Mouse (Mus musculus) cortical plate, adult 2 months (tissue): ENCODE results near the gene Arhgap6. TPM values are rescaled to one million over a fixed set of nuclear protein-coding genes. Genes with fewer than 3 reads are reported as not detected.

Experiments used
- H3K27ac ChIP-seq: fragments of 200-500 bp; 2 replicates; pipeline ENCODE4 v1.5.1; 2012; ENCODE audit warnings: low read length, control low read depth, inconsistent platforms; ENCODE audit not compliant: insufficient read depth
- H3K4me1 ChIP-seq: fragments of 200-500 bp; 2 replicates; pipeline ENCODE4 v1.6.1; 2011; ENCODE audit warnings: low read length; ENCODE audit not compliant: control insufficient read depth, insufficient read depth
- H3K4me3 ChIP-seq: fragments of 200-500 bp; 2 replicates; pipeline ENCODE4 v1.5.1; 2011; ENCODE audit warnings: mild to moderate bottlenecking, low read length, control low read depth; ENCODE audit not compliant: insufficient read depth
- CTCF ChIP-seq: fragments of 200-500 bp; IDR thresholded peaks from 2 replicates; pipeline ENCODE4 v1.5.1; 2011; ENCODE audit warnings: mild to moderate bottlenecking, control low read depth, low read length; ENCODE audit not compliant: insufficient read depth; ENCODE audit errors: extremely low read depth
- POLR2A ChIP-seq: fragments of 200-500 bp; IDR thresholded peaks from 2 replicates; pipeline ENCODE4 v1.6.1; 2011; ENCODE audit warnings: mild to moderate bottlenecking, low read length, control low read depth; ENCODE audit not compliant: insufficient read depth; ENCODE audit errors: extremely low read depth
- polyA plus RNA-seq: library from polyadenylated mRNA; depleted of rRNA; stranded (reverse); fragments of >200 nt; gene quantifications from 2 replicates; pipeline ENCODE4 v1.2.3, GENCODE M21; 2012

Arhgap6 gene
- polyA plus RNA-seq, 1 experiment: 3.0 TPM

- no peak overlapping the region for H3K27ac ChIP-seq
- H3K4me3 ChIP-seq: no peak overlapping the region
- TF ChIP-seq POLR2A (no peak), CTCF (no peak)
- H3K4me1 ChIP-seq: no peaks in the 10 kb centered on the region
These were observed 307.8 kb downstream of the Arhgap6 start for GRCm38 (mm10) chrX:169102665-169103064.

- Histone ChIP-seq H3K4me3 (no peak overlapping the region), H3K27ac (no peak overlapping the region), H3K4me1 (no peaks in the 10 kb centered on the region)
- no peak for TF ChIP-seq POLR2A
- no peak for TF ChIP-seq CTCF
These were observed 311.2 kb downstream of the Arhgap6 start for GRCm38 (mm10) chrX:169106048-169106622.

DNA sequence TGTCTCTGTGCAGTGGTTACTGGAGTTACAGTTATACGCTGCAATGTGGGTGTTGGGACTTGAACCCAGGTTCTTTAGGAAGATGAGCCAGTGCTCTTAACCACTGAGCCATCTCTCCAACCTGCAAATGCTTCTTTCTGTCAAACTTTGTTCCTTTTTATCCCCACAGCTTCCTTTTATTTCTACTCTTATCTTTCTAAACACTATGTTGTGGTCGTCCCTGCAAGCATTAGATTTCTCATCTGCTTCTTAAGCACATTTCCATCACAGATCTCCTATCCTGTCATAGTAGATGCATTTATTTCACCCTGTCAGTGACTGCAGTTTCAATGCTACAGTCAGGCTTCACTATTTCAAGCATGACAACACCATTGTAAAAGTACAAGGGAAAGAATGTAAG is 312.5 kb downstream of the Arhgap6 start:
- Histone ChIP-seq H3K4me3 (no peak overlapping the region), H3K27ac (no peak overlapping the region), H3K4me1 (no peaks in the 10 kb centered on the region)
- TF ChIP-seq POLR2A: no peak
- no peak for TF ChIP-seq CTCF

GRCm38 (mm10) chrX:169110031-169110430 is 315.1 kb downstream of the Arhgap6 start:
- Histone ChIP-seq H3K4me3 (no peak overlapping the region), H3K27ac (no peak overlapping the region), H3K4me1 (no peaks in the 10 kb centered on the region)
- TF ChIP-seq POLR2A (no peak), CTCF (no peak)

DNA sequence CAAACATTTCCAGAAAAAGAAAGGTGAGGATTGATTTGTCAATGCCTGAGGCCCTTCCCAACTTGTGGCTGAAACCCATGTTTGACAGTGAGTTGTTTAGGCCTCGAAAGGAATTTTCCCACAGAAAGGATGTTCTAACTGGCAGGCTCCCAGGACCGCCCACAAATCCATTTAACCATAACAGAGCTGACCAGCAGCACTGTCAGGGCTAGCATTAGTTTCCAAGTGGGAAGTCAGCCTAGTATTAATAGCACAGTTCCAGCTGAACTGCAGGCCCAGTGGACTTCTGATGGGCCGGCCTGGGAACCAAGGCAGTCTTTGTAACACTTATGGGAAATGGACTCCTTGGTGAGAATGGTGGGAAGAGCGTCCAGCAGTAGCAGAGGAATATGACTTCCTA is 317.8 kb downstream of the Arhgap6 start:
- TF ChIP-seq POLR2A (no peak), CTCF (no peak)
- H3K4me3 ChIP-seq: no peak overlapping the region
- H3K4me1 ChIP-seq: no peaks in the 10 kb centered on the region
- no peak overlapping the region for H3K27ac ChIP-seq

GRCm38 (mm10) chrX:169123115-169123772 is 328.3 kb downstream of the Arhgap6 start:
- no peak overlapping the region for H3K27ac ChIP-seq
- TF ChIP-seq POLR2A: no peak
- TF ChIP-seq CTCF: no peak
- no peak overlapping the region for H3K4me3 ChIP-seq
- H3K4me1 ChIP-seq: no peaks in the 10 kb centered on the region

- TF ChIP-seq POLR2A (no peak), CTCF (no peak)
- Histone ChIP-seq H3K4me3 (no peak overlapping the region), H3K4me1 (no peaks in the 10 kb centered on the region)
These were observed 328.9 kb downstream of the Arhgap6 start for GRCm38 (mm10) chrX:169123773-169124151.

GRCm38 (mm10) chrX:169139758-169140157 is 344.9 kb downstream of the Arhgap6 start:
- H3K27ac ChIP-seq: no peak overlapping the region
- no peak overlapping the region for H3K4me3 ChIP-seq
- no peaks in the 10 kb centered on the region for H3K4me1 ChIP-seq

More at GRCm38 (mm10) chrX:169123773-169124151, 328.9 kb downstream of the Arhgap6 start:
- no peak overlapping the region for H3K27ac ChIP-seq

DNA sequence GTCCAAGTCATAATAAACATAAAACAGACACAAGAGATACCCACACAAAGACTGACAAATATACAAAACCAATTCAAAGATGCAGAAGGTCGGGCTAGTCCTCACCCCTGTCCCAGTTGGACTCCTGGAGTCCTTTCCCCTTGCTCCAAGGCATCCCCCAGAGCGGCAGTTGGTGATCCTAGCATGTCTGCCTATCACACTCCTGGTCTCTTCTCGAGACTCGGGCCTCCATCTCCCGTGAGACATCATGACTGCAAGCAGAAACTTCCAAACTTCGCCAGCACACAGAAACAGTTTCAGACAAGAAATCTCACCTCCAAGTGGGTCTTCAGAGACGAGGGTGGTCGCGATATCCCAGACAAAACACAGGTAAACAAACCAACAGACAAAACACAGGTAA is 345.6 kb downstream of the Arhgap6 start:
- no peaks in the 10 kb centered on the region for H3K4me1 ChIP-seq
- no peak for TF ChIP-seq CTCF
- TF ChIP-seq POLR2A: no peak
- no peak overlapping the region for H3K27ac ChIP-seq
- H3K4me3 ChIP-seq: no peak overlapping the region

More at GRCm38 (mm10) chrX:169139758-169140157, 344.9 kb downstream of the Arhgap6 start:
- TF ChIP-seq CTCF (no peak), POLR2A (no peak)

GRCm38 (mm10) chrX:169153805-169154204 is 358.9 kb downstream of the Arhgap6 start:
- TF ChIP-seq CTCF: no peak
- no peak for TF ChIP-seq POLR2A
- no peak overlapping the region for H3K27ac ChIP-seq
- H3K4me3 ChIP-seq: no peak overlapping the region

GRCm38 (mm10) chrX:169158385-169158784 is 363.5 kb downstream of the Arhgap6 start:
- Histone ChIP-seq H3K4me1 (no peaks in the 10 kb centered on the region), H3K4me3 (no peak overlapping the region), H3K27ac (no peak overlapping the region)
- TF ChIP-seq POLR2A (no peak), CTCF (no peak)

More at GRCm38 (mm10) chrX:169153805-169154204, 358.9 kb downstream of the Arhgap6 start:
- H3K4me1 ChIP-seq: no peaks in the 10 kb centered on the region
